Mouse (Mus musculus): ENCODE results near the gene Cort. TPM values are rescaled to one million over a fixed set of nuclear protein-coding genes. Genes with fewer than 3 reads are reported as not detected.
"Not testable (repeated sequence)": the region's sequence is repeated elsewhere in the genome, so short reads cannot be mapped to it uniquely, and the experiment has no call there.

The Cort gene
- 1 to 10 TPM in 1 of 2 experiments, under 1 TPM in 1; 0.80 to 1.5 TPM for total RNA-seq (2021)
- long read RNA-seq, experiment 1: 0 reads
- long read RNA-seq, experiment 2, partial matches to known transcripts: 1 of 1 reads
- long read RNA-seq, experiment 2, other reads (novel, unspliced or antisense): 0 of 1 reads

GRCm38 (mm10) chr4:149126663-149127062, at the start of gene Cort:
Gene Cort (minus strand): TSS chr4:149126763.
- DNase-seq (ENCODE audit: low spot score in 2 of 2): no peak

DNA sequence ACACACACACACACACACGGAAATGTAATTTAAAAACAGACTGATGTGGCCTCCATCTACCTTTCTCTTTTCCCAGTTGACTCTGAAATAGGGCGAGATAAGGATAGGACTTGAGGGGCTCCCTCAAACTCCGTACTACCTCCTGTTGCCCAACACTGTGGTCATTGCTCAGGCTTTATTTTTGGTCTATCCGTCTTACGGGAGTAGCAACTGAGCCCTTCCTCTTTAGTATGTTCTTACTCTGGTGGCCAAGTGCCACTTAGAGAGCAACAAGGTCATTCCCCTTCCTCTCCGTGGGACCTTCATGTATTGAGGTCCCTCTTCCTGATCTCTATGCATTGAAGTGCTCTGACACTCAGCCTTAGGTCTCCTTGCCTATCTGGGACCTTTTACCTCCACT, 47.1 kb upstream of the Cort start:
- no peak for DNase-seq (ENCODE audit: low spot score in 2 of 2)

DNA sequence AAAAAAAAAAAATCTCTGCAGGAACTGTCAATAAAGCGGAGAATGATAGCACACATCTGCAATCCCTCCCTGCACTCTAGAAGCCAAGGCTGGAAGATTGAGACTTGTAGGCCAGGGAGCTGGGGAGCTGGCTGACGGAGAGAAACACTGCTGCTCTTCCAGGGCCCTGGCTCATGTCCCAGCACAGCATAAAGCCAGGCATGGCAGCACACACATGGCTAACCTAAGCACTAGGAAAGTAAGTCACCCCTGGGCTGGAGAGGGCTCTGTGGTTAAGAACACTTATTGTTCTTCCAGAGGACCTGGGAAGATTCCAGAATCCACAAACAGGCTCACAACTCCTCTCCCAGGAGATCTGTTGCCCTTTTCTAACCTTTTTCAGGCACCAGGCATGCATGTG, 46.1 kb upstream of the Cort start:
- no peak for DNase-seq (ENCODE audit: low spot score in 2 of 2)

- DNase-seq (ENCODE audit: low spot score in 2 of 2): no peak
Measured at GRCm38 (mm10) chr4:149172083-149172482, 45.5 kb upstream of the Cort start.

DNA sequence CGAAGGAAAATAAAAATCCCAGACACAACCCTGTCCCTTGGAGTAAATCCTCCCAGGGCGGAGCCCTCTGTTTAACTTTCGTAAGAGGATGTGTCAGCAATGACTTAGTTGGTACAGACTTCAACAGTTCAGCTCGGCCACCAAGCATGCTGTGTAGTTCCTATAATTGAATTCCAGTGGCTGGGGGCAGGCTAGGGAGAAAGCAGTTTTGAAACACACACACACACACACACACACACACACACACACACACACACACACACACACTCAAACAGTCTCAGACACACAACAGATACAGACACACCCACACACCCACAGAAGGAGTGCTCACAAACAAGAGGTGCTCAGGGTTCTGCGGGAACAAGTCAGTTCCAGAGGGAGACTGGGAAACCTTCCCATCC, 45.0 kb upstream of the Cort start:
- DNase-seq (ENCODE audit: low spot score in 2 of 2): no peak

- no peak for DNase-seq (ENCODE audit: low spot score in 2 of 2)
Measured at GRCm38 (mm10) chr4:149170394-149170931, 43.9 kb upstream of the Cort start.

GRCm38 (mm10) chr4:149169926-149170325, 43.4 kb upstream of the Cort start:
- DNase-seq (ENCODE audit: low spot score in 2 of 2): not testable (repeated sequence)

- DNase-seq (ENCODE audit: low spot score in 2 of 2): no peak
Measured at GRCm38 (mm10) chr4:149168016-149168415, 41.5 kb upstream of the Cort start.

- DNase-seq (ENCODE audit: low spot score in 2 of 2): peak; percentile 46 to 47
Measured at GRCm38 (mm10) chr4:149166957-149167611, 40.5 kb upstream of the Cort start.

DNA sequence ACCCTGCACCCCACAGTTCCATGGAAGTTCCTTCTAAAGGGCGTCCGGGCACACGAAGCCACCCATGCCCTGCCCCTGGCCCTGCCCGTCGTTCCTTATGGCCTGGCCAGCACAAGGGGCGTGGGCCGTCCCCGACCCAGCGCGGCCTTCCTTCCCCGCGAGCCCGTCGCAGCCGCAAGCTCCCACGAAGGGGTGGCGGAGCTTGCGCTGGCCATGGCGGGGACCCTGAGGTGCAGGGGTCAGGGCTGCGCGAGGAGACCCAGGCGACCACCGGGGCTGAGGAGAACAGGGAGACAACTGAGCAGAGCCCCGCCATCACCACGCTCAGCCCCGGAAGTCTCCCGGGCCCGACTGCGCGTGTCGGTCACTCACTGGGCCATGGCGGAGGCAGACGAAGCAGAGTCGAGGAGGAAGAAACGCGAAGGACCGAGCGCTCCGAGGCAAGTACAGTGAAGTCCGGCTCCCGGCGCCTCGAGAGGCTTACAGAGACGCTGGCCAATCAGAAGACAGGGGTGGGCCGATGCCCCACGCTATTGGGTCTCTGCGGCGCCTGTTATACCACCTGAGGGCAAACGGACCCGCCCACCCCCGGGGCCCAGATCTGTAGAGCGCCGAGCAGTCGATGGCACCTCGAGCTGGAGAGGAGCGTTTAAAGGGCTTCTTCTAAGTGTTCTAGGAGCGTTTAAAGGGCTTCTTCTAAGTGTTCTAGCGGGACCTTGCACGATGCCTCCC, 39.8 kb upstream of the Cort start, which contains the start of gene Pgd:
Pgd (minus strand) TSS at position 557 of the 732 bp plus-strand sequence.
- peak; percentile 95 to 96 for DNase-seq (ENCODE audit: low spot score in 2 of 2)

DNA sequence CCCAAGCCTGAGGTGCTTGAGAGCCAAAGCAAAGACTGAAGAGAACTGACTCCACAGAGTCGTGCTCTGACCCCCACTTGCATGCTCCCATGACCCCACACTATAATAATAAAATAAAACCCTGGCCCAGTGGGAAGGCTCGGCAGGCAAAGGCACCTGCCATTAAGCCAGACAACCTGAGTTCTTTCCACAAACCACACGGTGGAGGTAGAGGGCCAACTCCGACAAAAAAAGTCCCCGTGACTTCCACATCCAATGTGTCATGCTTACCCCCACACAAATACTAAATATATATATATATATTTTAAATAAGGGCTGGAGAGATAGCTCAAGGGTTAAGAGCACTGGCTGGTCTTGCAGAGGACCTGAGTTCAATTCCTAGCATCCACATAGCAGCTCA, 37.6 kb upstream of the Cort start:
- DNase-seq (ENCODE audit: low spot score in 2 of 2): no peak

GRCm38 (mm10) chr4:149163196-149163595, 36.6 kb upstream of the Cort start:
- no peak for DNase-seq (ENCODE audit: low spot score in 2 of 2)

DNA sequence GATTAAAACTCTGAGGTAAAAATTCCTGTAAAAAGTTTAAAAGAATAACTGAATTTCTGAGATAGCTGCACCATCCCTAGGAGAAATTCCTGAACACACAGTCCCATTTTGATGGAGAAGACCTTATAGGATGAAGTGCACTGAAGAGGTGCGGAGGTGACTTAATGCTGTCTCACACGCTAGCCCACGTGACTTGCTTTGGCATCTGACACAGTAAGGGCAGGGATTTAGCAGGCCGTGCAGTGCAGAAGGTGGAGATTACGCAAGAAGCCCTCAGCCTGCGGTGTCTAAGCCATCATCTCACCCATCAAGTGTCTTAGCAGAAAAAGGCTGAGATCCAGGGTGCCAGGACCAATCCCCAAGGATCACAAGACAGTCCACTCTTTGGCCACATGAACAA, 34.6 kb upstream of the Cort start:
- DNase-seq (ENCODE audit: low spot score in 2 of 2): no peak

DNA sequence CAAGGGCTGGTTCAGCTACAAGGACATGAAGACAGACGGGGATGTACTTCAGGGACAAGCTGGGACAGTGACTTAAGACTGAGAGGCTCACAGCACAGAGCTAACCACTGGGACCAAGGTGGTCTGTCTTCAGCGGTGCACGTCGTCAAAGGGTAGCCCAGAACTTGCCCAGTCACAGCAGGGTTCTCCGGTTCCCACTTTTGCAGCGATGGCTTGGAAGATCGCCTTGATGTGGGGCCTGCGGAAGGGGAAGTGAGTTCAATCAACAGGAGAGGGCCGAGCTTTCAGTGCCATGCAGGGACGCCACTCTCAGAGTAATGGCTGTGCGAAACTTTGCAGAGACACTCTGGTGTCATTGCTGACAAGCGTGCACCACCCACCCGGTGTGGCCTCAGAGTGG, 33.3 kb upstream of the Cort start:
- no peak for DNase-seq (ENCODE audit: low spot score in 2 of 2)

- no peak for DNase-seq (ENCODE audit: low spot score in 2 of 2)
Measured at GRCm38 (mm10) chr4:149159203-149159602, 32.6 kb upstream of the Cort start.

- DNase-seq (ENCODE audit: low spot score in 2 of 2): no peak
Measured at GRCm38 (mm10) chr4:149157415-149157973, 30.9 kb upstream of the Cort start.

DNA sequence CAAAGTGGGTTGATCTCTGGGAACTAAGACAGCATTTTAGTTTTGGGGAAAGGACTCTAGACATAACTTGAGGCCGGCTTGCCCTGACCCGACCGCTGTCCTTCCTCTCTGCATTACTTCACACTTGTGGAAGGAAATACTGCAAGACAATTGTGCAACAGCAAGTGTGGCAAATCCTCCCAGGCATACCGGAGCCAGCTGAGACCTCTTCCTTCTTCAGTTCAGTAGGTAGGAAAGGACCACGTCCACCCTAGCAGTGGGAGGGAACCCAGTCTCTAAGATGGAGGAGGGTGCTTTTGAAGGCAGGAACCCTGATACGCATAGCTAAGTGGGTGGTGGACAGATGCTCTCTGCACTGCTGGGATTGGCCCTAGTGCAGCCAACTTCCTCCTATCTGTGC, 29.1 kb upstream of the Cort start:
- no peak for DNase-seq (ENCODE audit: low spot score in 2 of 2)

DNA sequence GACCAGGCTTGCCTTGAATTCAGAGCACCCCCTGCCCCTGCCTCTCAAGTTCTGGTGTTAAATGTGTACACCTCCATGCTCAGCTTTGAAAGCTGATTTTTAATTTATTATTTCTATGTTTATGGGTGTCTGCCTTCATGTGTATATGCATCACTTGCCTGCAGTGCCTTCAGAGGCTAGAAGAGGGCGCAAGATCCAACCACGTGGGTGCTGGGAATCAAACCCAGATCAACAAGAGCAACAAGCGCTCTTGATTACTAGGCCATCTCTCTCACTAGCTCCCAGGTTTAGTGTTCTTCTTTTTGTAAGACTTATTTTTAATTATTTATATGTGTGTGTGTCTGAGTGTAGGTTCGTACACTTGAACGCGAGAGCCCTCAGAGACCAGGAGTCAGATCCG, 28.3 kb upstream of the Cort start:
- DNase-seq (ENCODE audit: low spot score in 2 of 2): no peak

DNA sequence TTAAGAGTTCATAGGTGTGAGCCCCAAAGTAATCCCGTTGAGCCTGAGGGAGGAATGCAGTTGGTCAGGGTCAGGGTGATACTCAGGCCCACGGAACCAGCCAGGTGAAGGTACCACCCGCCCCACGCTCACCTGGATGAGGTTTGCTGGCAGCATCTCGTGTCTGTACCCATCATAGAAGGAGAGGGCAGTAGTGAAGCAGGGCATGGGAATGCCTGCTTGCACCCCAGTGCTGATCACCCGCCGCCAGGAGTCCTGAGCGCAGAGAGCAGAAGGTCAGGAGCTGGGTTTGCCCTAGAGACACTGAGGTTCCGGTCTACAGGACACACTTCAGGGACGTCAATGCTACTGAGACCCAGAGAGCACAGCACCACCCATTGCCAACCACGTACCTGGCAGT, 24.2 kb upstream of the Cort start:
- DNase-seq (ENCODE audit: low spot score in 2 of 2): no peak

GRCm38 (mm10) chr4:149150256-149150655, 23.7 kb upstream of the Cort start:
- no peak for DNase-seq (ENCODE audit: low spot score in 2 of 2)

- peak in 1 of 2 experiments; percentile 36 for DNase-seq (ENCODE audit: low spot score in 2 of 2)
Measured at GRCm38 (mm10) chr4:149149611-149150010, 23.0 kb upstream of the Cort start.

DNA sequence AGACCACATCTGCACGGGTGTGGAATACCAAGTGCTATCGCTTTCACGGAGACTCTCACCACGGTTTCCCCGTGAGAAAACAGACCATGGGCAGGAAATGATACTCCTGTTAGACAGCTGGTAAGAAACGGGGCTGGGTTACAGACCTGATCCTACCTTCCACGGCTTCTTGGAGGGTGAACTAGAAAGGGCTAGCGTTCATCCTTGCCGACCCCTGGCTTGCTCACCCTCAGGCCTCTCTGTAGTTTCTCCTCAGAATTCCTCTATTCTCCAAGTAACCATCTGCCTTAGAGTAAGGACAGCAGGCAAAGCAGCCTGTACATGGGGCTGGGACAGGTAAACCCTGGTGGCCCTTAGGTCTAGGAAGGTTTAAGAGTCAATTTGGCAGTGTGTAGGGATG, 22.6 kb upstream of the Cort start:
- no peak for DNase-seq (ENCODE audit: low spot score in 2 of 2)
